Mouse (Mus musculus): ENCODE measurements around the gene Cope.

GRCm38 (mm10) chr8:70340659-70341058 lies 38.3 kb downstream of the Cope start:
- TF ChIP-seq CTCF (conservative IDR thresholded peaks at IDR 0.05; ENCODE audit: low read length) (no peak), NANOG (IDR thresholded peaks at IDR 0.05; ENCODE audit: borderline replicate concordance, low read length) (no peak)
